Mouse (Mus musculus): ENCODE data around the gene Grid2. TPM values are rescaled to one million over a fixed set of nuclear protein-coding genes. Genes with fewer than 3 reads are reported as not detected.

Grid2 gene
- polyA plus RNA-seq, 1 experiment from 2014 or later: 5.5 TPM

- H3K4me3 ChIP-seq: no peak overlapping the region
- no peaks in the 10 kb centered on the region for H3K36me3 ChIP-seq
- no peak; the same call in 1 of the 2 replicates for ATAC-seq (ENCODE audit: low FRiP score, low read depth)
- H3K4me1 ChIP-seq: no peaks in the 10 kb centered on the region
- H3K4me2 ChIP-seq (replicated peaks): no peak overlapping the region
- no peaks in the 10 kb centered on the region for H3K9me3 ChIP-seq
- no peak overlapping the region for H3K9ac ChIP-seq (replicated peaks)
- H3K27me3 ChIP-seq: no peaks in the 10 kb centered on the region
- 76% methylated on average over 7 of the region's 7 CpGs for WGBS
- H3K27ac ChIP-seq (replicated peaks): no peak overlapping the region
Measured at GRCm38 (mm10) chr6:64588487-64589205, 1333.0 kb downstream of the Grid2 start.

DNA sequence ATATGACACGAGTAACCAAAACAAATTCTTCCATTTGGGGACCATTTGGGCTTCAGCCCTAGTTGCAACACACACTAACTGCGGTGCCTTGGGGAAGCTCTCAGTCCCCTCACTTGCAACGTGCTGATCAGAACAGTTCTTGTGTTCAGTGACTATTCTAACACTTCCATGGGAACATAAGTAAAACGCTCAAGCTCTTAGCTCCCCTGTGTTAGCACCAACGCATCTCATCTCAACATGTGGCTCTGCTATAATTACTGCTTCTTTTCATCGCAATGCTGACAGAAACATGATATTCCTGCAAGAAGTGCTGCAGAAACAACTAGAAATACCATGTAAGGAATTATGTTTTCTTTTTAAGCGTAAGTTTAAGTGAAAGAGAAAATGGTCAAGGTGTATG is 1340.6 kb downstream of the Grid2 start:
- WGBS: 77% methylated on average over 7 of the region's 7 CpGs
- no peak overlapping the region for H3K9ac ChIP-seq (replicated peaks)

GRCm38 (mm10) chr6:64596835-64597234 is 1341.2 kb downstream of the Grid2 start:
- H3K4me1 ChIP-seq: peaks cover 3% of the 10 kb centered on the region; the same call in 1 of the 2 replicates
- H3K4me2 ChIP-seq (replicated peaks): no peak overlapping the region
- H3K36me3 ChIP-seq: no peaks in the 10 kb centered on the region
- no peak overlapping the region for H3K9ac ChIP-seq (replicated peaks)
- no peak overlapping the region for H3K4me3 ChIP-seq
- H3K9me3 ChIP-seq: no peaks in the 10 kb centered on the region
- 25% methylated on average over 2 of the region's 2 CpGs for WGBS
- ATAC-seq (ENCODE audit: low FRiP score, low read depth): peak; percentile 66; the same call in 1 of the 2 replicates
- H3K27ac ChIP-seq (replicated peaks): no peak overlapping the region
- no peaks in the 10 kb centered on the region for H3K27me3 ChIP-seq

More for the DNA sequence above, 1340.6 kb downstream of the Grid2 start:
- H3K27me3 ChIP-seq: no peaks in the 10 kb centered on the region
- no peak overlapping the region for H3K4me3 ChIP-seq
- ATAC-seq (ENCODE audit: low FRiP score, low read depth): no peak
- H3K27ac ChIP-seq (replicated peaks): no peak overlapping the region
- peaks cover 3% of the 10 kb centered on the region; the same call in 1 of the 2 replicates for H3K4me1 ChIP-seq
- no peak overlapping the region for H3K4me2 ChIP-seq (replicated peaks)
- no peaks in the 10 kb centered on the region for H3K9me3 ChIP-seq
- H3K36me3 ChIP-seq: no peaks in the 10 kb centered on the region

- Histone ChIP-seq H3K9ac (replicated peaks) (no peak overlapping the region), H3K27ac (replicated peaks) (no peak overlapping the region), H3K9me3 (no peaks in the 10 kb centered on the region), H3K4me1 (peaks cover 3% of the 10 kb centered on the region; the same call in 1 of the 2 replicates), H3K4me3 (no peak overlapping the region), H3K27me3 (no peaks in the 10 kb centered on the region), H3K4me2 (replicated peaks) (no peak overlapping the region), H3K36me3 (no peaks in the 10 kb centered on the region)
- WGBS: 21% methylated on average over 4 of the region's 4 CpGs
- ATAC-seq (ENCODE audit: low FRiP score, low read depth): peak; percentile 64
Measured at GRCm38 (mm10) chr6:64598144-64598561, 1342.5 kb downstream of the Grid2 start.

- ATAC-seq (ENCODE audit: low FRiP score, low read depth): no peak
- Histone ChIP-seq H3K4me2 (replicated peaks) (no peak overlapping the region), H3K27ac (replicated peaks) (no peak overlapping the region), H3K9ac (replicated peaks) (no peak overlapping the region), H3K4me1 (no peaks in the 10 kb centered on the region), H3K9me3 (no peaks in the 10 kb centered on the region), H3K36me3 (no peaks in the 10 kb centered on the region), H3K4me3 (no peak overlapping the region), H3K27me3 (no peaks in the 10 kb centered on the region)
- WGBS: 73% methylated on average over 3 of the region's 3 CpGs
Measured at GRCm38 (mm10) chr6:64605753-64606152, 1350.1 kb downstream of the Grid2 start.

DNA sequence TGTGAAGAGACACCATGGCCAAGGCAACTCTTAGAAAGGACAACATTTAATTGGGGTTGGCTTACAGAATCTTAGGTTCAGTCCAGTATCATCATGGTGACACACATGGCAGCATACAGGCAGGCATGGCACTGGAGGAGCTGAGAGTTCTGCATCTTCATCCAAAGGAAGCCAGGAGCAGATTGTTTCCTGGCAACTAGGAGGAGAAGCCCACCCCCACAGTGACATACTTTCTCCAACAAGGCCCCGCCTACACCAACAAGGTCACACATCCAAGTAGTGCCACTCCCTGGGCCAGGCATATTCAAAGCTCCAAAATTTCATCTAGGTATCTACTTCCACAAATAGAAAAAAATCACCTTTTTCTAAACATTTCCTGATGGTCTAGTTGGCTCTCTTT is 1351.4 kb downstream of the Grid2 start:
- no peaks in the 10 kb centered on the region for H3K36me3 ChIP-seq
- WGBS: 90% methylated on average over 1 of the region's 1 CpGs
- H3K9me3 ChIP-seq: no peaks in the 10 kb centered on the region
- no peak overlapping the region for H3K4me3 ChIP-seq
- H3K9ac ChIP-seq (replicated peaks): no peak overlapping the region
- H3K4me2 ChIP-seq (replicated peaks): no peak overlapping the region
- H3K27me3 ChIP-seq: no peaks in the 10 kb centered on the region
- no peak overlapping the region for H3K27ac ChIP-seq (replicated peaks)
- ATAC-seq (ENCODE audit: low FRiP score, low read depth): no peak
- H3K4me1 ChIP-seq: no peaks in the 10 kb centered on the region

DNA sequence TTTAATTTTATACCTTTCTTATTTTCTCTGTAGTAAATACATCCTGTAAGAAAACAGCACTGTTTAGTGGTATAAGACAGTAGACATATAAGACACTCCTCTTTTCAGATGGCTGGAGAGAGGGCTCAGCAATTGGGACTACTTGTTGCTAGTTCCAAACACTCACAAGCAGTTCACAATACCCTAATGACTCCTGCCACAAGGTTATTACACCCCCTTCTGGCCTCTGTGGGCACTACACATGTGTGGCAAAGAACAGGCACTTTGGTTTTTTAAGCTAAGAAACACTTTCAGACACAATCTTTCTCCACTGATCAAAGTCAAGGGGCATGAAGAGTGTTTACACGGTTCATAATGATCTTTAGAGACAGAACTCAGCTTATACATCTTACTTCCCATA is 1352.3 kb downstream of the Grid2 start:
- Histone ChIP-seq H3K4me3 (no peak overlapping the region), H3K4me1 (no peaks in the 10 kb centered on the region), H3K4me2 (replicated peaks) (no peak overlapping the region), H3K27ac (replicated peaks) (no peak overlapping the region), H3K27me3 (no peaks in the 10 kb centered on the region), H3K9ac (replicated peaks) (no peak overlapping the region), H3K9me3 (no peaks in the 10 kb centered on the region), H3K36me3 (no peaks in the 10 kb centered on the region)
- 28% methylated on average over 1 of the region's 1 CpGs for WGBS
- ATAC-seq (ENCODE audit: low FRiP score, low read depth): no peak

DNA sequence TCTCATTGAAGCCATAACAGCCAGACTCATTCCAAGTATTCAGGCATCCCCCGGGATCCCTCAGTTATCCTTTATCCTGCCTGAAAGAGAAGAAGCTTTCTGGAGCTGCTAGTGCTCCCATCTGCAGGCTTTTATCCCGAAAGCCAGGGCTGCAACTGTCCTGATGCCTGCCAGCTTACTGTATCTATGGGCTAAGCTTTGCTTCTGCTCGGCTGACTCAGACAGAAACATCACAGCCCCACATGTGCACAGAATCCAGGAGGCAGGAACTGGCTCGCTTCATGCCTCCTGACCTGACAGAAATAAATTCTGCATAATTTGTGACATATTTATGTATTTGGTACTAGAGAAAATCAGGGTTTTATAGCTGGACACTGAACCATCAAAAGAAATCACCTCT is 1361.2 kb downstream of the Grid2 start:
- ATAC-seq (ENCODE audit: low FRiP score, low read depth): no peak
- no peak overlapping the region for H3K4me3 ChIP-seq

DNA sequence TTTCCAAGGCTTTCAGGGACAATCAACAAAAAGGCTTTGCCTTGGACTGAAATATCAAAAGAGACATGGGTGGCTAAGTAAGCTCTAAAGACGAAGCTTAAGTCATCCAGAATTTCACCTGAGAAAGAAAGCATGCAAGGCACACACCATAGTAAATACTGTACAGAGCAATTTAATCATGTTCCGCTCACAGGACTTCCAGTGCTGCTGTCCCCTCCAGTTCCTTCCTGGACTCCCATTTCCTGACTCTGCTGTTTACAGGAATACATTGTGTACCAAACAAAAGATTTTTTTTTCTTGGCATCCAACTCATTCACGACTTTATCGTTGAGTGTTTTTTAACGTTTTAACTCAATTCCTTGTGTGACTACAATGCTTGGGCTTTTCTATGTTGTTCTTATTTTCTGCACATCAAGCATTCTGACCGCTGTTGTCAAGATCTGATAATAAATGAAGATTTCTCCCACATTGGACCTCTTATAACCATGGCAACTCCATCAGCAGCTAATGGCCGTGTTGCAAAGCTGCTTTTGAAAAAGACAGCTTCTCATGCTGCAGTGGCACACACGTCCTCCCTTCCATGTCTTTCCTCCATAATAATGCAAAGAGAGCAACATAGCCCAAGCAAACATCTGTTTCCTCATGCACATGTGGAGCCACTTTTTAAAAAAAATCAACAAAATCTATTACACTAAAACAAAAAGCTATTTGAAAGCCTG is 1361.9 kb downstream of the Grid2 start:
- Histone ChIP-seq H3K36me3 (no peaks in the 10 kb centered on the region), H3K9ac (replicated peaks) (no peak overlapping the region), H3K27ac (replicated peaks) (no peak overlapping the region), H3K4me2 (replicated peaks) (no peak overlapping the region), H3K4me1 (no peaks in the 10 kb centered on the region), H3K4me3 (no peak overlapping the region), H3K9me3 (no peaks in the 10 kb centered on the region), H3K27me3 (no peaks in the 10 kb centered on the region)
- ATAC-seq (ENCODE audit: low FRiP score, low read depth): no peak
- WGBS: 67% methylated on average over 8 of the region's 8 CpGs

More for the DNA sequence above, 1361.2 kb downstream of the Grid2 start:
- H3K4me1 ChIP-seq: no peaks in the 10 kb centered on the region
- no peaks in the 10 kb centered on the region for H3K36me3 ChIP-seq
- WGBS: 60% methylated on average over 4 of the region's 4 CpGs
- H3K27me3 ChIP-seq: no peaks in the 10 kb centered on the region
- no peaks in the 10 kb centered on the region for H3K9me3 ChIP-seq
- H3K27ac ChIP-seq (replicated peaks): no peak overlapping the region
- H3K9ac ChIP-seq (replicated peaks): no peak overlapping the region
- no peak overlapping the region for H3K4me2 ChIP-seq (replicated peaks)

DNA sequence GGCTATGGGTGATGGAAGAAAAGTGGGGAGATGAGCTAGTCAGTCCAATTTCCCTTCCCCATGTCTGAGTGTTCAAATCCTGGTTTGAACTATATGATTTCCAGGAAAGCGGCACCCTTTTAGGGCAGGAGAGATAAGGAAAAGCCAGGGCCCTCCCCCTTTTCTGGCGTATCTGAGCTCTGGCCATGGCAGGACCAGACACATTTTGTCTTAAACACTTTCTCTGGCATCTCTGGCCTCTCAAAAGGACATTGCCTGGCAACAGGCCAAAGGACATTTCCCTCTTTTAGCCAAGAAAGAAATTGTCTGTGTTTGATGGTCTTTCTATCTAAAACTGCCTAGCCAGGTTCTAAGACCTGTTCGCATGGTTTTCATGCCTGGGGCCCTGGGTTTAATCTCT is 1367.7 kb downstream of the Grid2 start:
- Histone ChIP-seq H3K27me3 (no peaks in the 10 kb centered on the region), H3K4me2 (replicated peaks) (no peak overlapping the region), H3K9me3 (no peaks in the 10 kb centered on the region), H3K4me3 (no peak overlapping the region), H3K9ac (replicated peaks) (no peak overlapping the region), H3K4me1 (no peaks in the 10 kb centered on the region), H3K36me3 (no peaks in the 10 kb centered on the region), H3K27ac (replicated peaks) (no peak overlapping the region)
- no peak for ATAC-seq (ENCODE audit: low FRiP score, low read depth)
- WGBS: 58% methylated on average over 3 of the region's 3 CpGs

GRCm38 (mm10) chr6:64647661-64648060 is 1392.0 kb downstream of the Grid2 start:
- Histone ChIP-seq H3K4me1 (peaks cover 37% of the 10 kb centered on the region), H3K27me3 (no peaks in the 10 kb centered on the region), H3K27ac (replicated peaks) (0 out of 2 replicates have a peak overlapping the region, but pooled peaks have one; percentile 15), H3K9me3 (no peaks in the 10 kb centered on the region), H3K9ac (replicated peaks) (no peak overlapping the region), H3K4me3 (no peak overlapping the region), H3K4me2 (replicated peaks) (no peak overlapping the region), H3K36me3 (no peaks in the 10 kb centered on the region)
- no peak for ATAC-seq (ENCODE audit: low FRiP score, low read depth)

DNA sequence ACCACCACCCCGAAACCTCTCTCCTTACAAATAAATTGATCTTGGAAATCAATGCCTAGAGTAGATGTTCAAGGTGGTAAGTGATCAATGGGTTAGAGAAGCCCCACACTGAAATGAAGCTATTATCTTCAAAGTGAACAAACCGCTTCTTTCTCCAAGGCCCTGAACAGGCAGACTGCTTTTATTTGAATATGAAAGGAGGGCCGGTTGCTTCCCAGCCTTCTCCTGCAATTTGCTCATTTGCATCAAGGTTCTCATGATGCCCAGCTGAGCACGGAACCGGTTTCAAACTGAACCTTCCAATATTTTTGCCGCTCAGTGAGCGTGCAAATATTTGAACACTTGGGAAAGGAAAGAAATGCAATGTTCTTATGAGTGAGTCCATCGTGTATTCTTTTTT is 1392.5 kb downstream of the Grid2 start:
- no peaks in the 10 kb centered on the region for H3K9me3 ChIP-seq
- WGBS: 31% methylated on average over 8 of the region's 8 CpGs
- H3K36me3 ChIP-seq: no peaks in the 10 kb centered on the region
- H3K27ac ChIP-seq (replicated peaks): 0 out of 2 replicates have a peak overlapping the region, but pooled peaks have one; percentile 15
- H3K4me2 ChIP-seq (replicated peaks): no peak overlapping the region
- H3K27me3 ChIP-seq: no peaks in the 10 kb centered on the region
- H3K9ac ChIP-seq (replicated peaks): no peak overlapping the region
- no peak overlapping the region for H3K4me3 ChIP-seq
- H3K4me1 ChIP-seq: peaks cover 37% of the 10 kb centered on the region
- no peak for ATAC-seq (ENCODE audit: low FRiP score, low read depth)
